Mouse (Mus musculus) hindbrain, embryonic 15.5 days (tissue): ENCODE results near the gene Ifit1. TPM values are rescaled to one million over a fixed set of nuclear protein-coding genes. Genes with fewer than 3 reads are reported as not detected.

Source experiments
- polyA plus RNA-seq: library from polyadenylated mRNA; unstranded; fragments of >200 nt; fragmentation: Nextera tagmentation; extraction: Ambion mirVana; gene quantifications from 2 replicates; pipeline ENCODE4 v1.2.1, GENCODE M21; 2015

The Ifit1 gene
- polyA plus RNA-seq, 1 experiment from 2014 or later = 0.31 TPM

Other genes starting within 250 kb of the Ifit1 start
- 0.51 and 0.56 TPM in 2 replicates for gene Ch25h, start 165.7 kb upstream of the Ifit1 start, polyA plus RNA-seq
- gene Lipa, start 113.4 kb upstream of the Ifit1 start, polyA plus RNA-seq = 22.1 and 22.9 TPM in 2 replicates
- 5.8 and 6.7 TPM in 2 replicates for gene Ifit2, start 90.2 kb upstream of the Ifit1 start, polyA plus RNA-seq
- 1.1 and 3.2 TPM in 2 replicates for gene Ifit3, start 57.3 kb upstream of the Ifit1 start, polyA plus RNA-seq
- gene Ifit1bl1, start 38.9 kb upstream of the Ifit1 start, polyA plus RNA-seq = 1.1 and 1.4 TPM in 2 replicates
- 0.34 and 1.1 TPM in 2 replicates for gene Ifit3b, start 32.9 kb upstream of the Ifit1 start, polyA plus RNA-seq
- 0.34 and 0.38 TPM in 2 replicates for gene Ifit1bl2, start 128 bp upstream of the Ifit1 start, polyA plus RNA-seq
- 2.7 and 2.8 TPM in 2 replicates for gene Slc16a12, start 106.4 kb downstream of the Ifit1 start, polyA plus RNA-seq
- 10.3 and 10.4 TPM in 2 replicates for gene Pank1, start 238.6 kb downstream of the Ifit1 start, polyA plus RNA-seq